Mouse (Mus musculus): ENCODE results near the gene Kifc1.
"Not testable (repeated sequence)": the region's sequence is repeated elsewhere in the genome, so short reads cannot be mapped to it uniquely, and the experiment has no call there.

Kifc1 gene

GRCm38 (mm10) chr17:33903911-33904651 lies 13.6 kb upstream of the Kifc1 start:
- not testable (repeated sequence) for DNase-seq (ENCODE audit: low read depth, low spot score)

DNA sequence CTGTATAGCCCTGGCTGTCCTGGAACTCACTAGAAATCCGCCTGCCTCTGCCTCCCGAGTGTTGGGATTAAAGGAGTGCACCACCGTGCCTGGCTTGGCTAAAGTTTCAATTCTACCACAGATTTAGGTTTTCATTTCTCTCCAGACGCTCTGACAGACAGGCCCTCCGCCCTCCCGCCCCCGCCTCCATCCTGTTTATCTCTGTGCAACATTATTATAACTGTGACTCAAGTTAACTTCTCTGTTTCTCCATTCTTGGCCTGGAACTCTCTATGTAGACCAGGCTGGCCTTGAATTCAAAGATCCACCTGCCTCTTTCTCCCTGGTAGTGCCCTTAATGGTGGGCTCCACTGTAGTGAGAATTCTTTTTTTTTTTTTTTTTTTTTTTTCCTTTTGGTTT lies 12.0 kb upstream of the Kifc1 start:
- no peak for DNase-seq (ENCODE audit: low read depth, low spot score)

DNA sequence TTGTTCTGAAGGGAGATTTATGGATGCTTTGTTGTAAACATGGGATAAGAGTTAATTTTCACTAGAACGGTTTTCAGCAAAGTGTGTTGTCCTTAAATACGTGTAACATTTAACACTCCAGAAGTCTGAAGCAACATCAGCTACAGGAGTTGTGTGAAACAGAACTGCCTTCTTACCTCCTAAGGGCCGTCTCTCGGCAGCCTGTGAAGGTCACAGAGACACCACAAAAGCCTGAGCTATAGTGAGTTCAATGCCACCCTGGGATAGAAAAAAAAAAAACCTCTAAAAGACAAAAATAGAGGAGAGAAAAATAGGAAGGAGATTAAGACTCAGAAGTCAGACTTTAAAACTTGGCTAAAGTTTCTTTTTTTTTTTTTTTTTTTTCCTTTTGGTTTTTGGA lies 11.6 kb upstream of the Kifc1 start:
- no peak for DNase-seq (ENCODE audit: low read depth, low spot score)

GRCm38 (mm10) chr17:33901653-33902052 lies 11.2 kb upstream of the Kifc1 start:
- DNase-seq (ENCODE audit: low read depth, low spot score) = no peak

GRCm38 (mm10) chr17:33900989-33901314 lies 10.5 kb upstream of the Kifc1 start:
- DNase-seq (ENCODE audit: low read depth, low spot score) = no peak

DNA sequence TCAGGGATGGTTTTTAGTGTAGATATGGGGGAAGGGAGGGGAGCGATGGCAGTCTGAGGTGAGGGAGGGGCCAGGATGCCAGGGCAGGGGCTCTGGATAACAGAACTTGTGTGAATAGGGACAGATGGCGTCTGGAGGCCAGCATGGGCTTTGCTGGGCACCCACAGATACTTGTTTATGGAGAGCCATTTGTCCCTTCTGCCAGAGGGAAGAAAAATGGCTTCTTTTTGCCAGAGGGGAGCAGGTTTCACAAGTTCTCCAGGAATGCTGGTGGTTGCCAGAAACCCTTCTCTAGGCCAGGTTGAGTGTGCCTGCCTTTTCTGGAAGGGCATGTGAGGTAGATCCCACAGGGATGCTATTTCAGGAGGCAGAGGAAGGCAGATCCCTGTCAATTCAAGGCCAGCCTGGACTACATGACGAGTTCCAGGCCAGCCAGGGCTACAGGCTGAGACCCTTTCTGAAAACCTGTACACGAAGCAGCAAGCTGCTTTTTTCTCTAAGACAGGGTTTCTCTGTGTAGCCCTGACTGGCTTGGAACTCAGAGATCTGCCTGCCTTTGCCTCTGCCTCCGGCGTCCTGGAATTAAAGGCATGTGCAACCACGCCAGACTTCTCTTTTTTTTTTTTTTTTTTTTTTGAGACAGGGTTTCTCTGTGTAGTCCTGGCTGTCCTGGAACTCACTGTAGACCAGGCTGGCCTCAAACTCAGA lies 10.0 kb upstream of the Kifc1 start:
- no peak for DNase-seq (ENCODE audit: low read depth, low spot score)

DNA sequence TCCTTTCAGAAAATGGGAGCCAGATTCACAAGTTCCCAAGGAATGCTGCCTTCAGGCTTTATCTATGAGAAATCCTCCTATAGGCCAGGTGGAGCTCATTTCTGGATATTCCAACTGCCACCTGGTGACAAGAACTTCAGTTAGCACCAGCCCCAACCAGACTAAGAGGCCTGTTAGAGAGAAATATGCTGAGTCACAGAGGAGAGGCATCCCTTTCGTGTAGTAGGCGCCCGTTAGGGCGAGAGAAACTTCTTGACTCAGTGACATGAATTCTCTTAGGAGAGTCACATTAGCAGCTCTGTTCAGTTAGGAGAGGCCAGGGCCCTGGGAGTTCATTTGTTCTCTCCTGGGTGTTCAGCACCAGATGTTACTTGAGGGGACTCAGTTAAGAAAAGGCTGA lies 9.2 kb upstream of the Kifc1 start:
- no peak for DNase-seq (ENCODE audit: low read depth, low spot score)

DNA sequence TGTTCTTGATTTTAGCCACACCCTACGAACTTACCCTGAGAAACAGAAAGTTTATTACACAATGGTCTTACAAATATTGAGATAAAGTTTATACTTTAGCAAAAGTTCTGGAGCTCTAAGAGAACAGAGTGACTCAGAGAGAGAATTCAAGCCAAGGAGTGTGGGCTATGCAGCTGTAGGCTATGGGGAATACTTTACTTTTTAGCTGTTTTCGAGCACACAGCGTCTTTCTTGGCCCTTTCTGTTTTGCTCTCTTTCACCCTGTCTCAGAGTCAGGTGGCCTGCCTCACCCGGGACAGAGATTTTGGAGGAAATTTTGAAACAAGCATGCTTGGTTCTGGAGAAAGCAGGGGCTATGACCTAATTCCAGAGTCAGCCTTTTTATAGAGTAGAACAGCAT lies 7.7 kb upstream of the Kifc1 start:
- not testable (repeated sequence) for DNase-seq (ENCODE audit: low read depth, low spot score)

- DNase-seq (ENCODE audit: low read depth, low spot score) = peak; percentile 67
Measured at GRCm38 (mm10) chr17:33897114-33897794, 6.8 kb upstream of the Kifc1 start.

DNA sequence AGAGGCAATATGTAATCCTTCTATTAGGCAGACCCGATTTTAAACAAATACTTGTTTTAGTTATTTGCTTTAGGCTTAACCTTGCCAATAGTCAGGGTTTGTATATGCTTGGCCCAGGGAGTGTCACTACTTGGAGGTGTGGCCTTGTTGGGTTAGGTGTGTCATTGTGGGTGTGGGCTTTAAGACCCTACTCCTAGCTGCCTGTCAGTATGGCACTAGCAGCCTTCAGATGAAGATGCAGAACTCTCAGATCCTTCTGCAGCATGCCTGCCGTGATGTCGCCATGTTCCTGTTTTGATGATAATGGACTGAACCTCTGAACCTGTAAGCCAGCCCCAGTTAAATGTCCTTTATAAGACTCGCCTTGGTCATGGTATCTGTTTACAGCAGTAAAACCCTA lies 2.5 kb upstream of the Kifc1 start:
- not testable (repeated sequence) for DNase-seq (ENCODE audit: low read depth, low spot score)

DNA sequence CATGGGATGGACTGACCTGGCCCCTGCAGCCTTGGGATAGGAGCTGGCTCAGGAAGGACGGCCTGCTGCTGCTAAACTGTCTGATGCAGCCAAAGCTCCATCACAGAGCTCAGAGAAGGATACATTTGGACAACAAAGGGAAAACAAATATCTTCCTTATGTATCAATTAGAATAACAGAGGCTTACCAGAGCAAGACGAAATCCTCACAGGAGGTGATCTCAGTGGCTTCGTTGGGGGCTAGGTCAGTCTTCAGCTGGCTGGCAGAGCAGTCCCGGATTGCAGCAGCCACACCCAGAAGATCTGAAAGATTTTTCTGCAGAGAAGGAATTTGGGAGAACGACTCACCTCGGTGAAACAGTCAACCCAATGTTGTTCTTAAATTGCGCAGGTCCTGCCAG lies 2.0 kb upstream of the Kifc1 start:
- DNase-seq (ENCODE audit: low read depth, low spot score) = no peak

DNA sequence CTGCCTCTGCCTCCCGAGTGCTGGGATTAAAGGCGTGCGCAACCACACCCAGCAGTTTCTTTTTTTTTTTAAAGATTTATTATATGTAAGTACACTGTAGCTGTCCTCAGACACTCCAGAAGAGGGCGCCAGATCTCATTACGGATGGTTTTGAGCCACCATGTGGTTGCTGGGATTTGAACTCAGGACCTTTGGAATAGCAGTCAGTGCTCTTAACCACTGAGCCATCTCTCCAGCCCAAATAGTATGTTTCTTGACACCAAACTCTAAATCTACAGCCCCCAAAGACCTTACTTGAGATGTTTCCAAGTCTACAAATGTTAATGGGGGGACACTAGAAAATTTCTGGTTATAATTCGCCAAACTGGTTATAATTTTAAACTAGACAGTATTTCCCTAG lies 1.4 kb upstream of the Kifc1 start:
- not testable (repeated sequence) for DNase-seq (ENCODE audit: low read depth, low spot score)

DNA sequence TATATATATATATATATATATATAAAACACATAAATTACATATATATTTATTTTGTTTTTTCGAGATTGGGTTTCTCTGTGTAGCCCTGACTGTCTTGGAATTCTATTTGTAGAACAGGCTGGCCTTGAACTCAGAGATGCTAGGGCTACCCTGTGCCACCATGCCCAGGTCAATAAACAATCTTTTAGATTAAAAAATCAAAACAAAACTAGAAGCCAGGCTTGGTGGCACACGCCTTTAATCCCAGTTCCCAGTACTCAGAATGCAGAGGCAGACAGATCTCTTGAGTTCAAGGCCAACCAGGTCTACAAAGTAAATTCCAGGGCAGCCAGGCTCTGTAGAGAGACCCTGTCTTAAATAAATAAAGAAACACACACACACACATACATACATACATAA lies 896 bp upstream of the Kifc1 start:
- no peak for DNase-seq (ENCODE audit: low read depth, low spot score)

DNA sequence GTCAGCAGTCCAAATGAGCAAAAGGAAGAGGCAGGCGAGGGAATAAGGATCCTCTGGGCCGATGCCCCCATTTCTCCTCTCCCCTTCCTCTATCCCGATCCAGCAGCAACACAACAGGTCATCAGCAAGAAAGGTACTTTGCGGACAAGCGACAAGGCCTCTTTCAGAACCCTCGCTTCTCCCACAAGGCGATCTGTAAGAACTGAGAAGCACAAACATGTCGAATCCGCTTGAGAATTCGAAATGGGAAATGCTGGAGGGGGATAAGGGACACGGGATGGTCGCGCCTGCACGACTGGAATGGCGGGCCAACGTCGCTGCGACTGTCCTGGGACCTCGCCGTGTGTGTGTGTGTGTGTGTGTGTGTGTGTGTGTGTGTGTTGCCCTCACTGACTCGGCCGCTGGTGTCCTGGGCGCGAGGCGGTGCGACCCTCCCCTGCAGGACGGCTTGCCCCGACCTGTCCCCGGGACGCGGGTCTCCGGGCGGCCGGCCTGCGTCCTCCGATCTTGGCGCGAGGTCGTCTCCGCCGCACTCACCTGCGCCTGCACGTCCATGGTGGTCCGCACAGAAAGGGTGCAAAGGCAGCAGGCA lies 424 bp downstream of the Kifc1 start:
- not testable (repeated sequence) for DNase-seq (ENCODE audit: low read depth, low spot score)

DNA sequence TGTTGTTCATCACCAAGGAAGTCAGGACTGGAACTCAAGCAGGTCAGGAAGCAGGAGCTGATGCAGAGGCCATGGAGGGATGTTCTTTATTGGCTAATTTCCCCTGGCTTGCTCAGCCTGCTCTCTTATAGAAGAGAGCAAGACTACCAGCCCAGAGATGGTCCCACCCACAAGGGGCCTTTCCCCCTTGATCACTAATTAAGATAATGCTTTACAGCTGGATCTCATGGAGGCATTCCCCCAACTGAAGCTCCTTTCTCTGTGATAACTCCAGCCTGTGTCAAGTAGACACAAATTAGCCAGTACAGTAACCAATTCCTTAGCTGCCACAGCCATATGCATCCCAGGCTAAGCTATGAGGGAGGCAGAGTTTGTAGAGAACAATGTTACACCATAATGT lies 2.2 kb downstream of the Kifc1 start:
- not testable (repeated sequence) for DNase-seq (ENCODE audit: low read depth, low spot score)

GRCm38 (mm10) chr17:33887802-33888201 lies 2.7 kb downstream of the Kifc1 start:
- DNase-seq (ENCODE audit: low read depth, low spot score) = not testable (repeated sequence)

DNA sequence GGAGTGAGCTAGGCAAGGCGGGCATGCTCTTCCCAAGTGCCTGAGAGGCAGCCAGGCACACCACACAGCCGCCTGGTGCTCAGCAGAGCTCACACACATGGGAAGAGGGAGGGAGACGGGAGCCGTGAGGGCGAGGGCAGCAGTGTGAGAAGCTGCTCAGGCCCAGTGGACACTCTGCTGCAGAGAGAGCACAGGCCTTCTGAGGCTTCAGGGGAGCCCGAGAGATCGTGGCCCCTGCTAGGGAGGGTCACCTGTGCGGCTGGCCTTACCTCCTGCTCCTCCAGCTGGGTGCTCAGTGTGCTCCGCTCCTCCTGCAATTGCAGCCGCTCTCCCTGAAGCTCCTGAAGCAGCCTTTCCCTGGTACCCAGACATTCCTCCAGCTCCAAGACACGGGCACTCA lies 6.1 kb downstream of the Kifc1 start:
- DNase-seq (ENCODE audit: low read depth, low spot score) = not testable (repeated sequence)

DNA sequence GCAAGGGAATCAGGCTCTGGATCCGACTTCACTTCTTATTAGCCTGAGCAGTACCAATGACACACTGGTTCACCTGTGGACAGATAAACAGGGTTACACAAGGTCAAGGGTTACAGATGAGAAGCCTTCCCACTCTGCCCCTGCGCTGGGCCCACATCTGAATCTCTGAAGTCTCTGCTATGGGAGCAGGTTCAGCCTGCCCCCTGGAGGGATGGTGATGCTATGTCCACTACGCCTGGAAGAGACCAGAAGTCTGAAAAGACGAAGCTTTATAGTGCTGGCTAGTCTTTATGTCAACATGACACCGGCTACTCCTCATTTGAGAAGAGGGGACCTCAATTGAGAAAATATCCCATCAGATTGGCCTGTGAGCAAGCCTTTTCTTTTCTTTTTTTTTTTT lies 14.7 kb downstream of the Kifc1 start:
- not testable (repeated sequence) for DNase-seq (ENCODE audit: low read depth, low spot score)

- DNase-seq (ENCODE audit: low read depth, low spot score) = no peak
Measured at GRCm38 (mm10) chr17:33874411-33874810, 16.1 kb downstream of the Kifc1 start.

GRCm38 (mm10) chr17:33873537-33873936 lies 16.9 kb downstream of the Kifc1 start, which contains the start of gene Gm7029:
Gm7029 (plus strand) TSS chr17:33873837.
- not testable (repeated sequence) for DNase-seq (ENCODE audit: low read depth, low spot score)

- no peak for DNase-seq (ENCODE audit: low read depth, low spot score)
Measured at GRCm38 (mm10) chr17:33865330-33866030, 25.0 kb downstream of the Kifc1 start.

DNA sequence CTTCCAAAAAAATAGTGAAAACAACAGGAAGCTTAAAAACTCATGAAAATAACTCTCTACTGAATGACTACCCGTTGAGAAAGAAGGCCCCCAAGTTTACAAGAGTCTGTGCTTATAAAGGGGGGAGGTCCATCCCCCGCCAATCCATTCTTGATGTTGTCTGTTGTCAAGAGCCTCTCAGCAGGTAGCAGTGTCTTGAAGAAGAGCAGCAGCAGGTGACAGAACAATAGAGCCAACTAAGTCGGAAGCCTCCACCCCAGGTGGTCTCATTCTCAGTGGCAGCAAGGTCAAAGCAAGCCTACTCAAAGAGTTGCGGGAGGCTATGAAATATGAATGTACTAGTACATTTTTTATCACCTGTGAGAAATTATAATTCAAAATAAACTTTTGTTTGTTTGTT lies 32.6 kb downstream of the Kifc1 start:
- no peak for DNase-seq (ENCODE audit: low read depth, low spot score)
